Comparison of ENCODE assay signal across 11 mouse cellular contexts in the genomic region with DNA sequence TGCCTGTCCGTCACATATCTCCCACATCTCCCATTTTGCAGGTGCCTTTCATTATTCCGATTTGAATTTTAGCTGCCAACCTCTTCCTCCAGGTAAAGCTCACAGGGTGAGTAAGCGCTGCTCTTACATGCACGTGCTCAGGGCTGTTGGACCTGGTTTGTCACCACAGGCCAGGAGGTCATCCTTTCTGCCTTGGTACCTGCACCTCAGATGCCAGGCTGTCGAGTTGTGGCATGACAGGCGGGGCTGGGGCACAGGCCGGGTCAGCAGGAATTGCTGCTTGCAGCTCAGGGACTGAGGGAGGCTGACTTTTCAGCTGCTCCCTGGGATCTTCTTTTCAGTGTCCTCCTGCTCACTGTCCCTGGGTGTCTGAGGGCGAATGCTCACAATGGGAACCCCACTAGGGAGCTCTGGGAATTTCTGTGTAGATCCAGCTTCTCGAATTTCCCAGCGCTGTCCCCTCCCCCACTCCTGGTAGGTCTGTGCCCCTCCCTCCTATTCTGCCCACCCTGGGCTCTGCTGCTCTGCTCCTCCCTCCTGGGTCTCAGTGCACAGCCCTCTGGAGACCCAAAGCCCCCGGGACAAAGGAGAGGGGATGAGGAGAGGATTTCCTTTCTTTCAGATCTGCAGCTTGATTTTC. TPM values are rescaled to one million over a fixed set of nuclear protein-coding genes. Genes with fewer than 3 reads are reported as not detected.
A peak's percentile ranks its signal among the peaks of the same experiment; 100 is the strongest.
DNase-seq lines count a peak whose midpoint lies in the region; ATAC-seq lines count a peak whose summit lies in the region.
"Had no signal": no experiment of that assay in that cellular context is flagged by ENCODE, and none has a peak within 500 bp of the region (broad histone marks: within the 10 kb centered on the region; RNA-seq: fewer than 3 reads in every experiment).

No protein-coding gene starts in this region.

- H3K4me2 ChIP-seq in kidney, embryonic 16.5 days (replicated peaks; ENCODE audit: low read depth, low read length) = 0 out of 2 replicates have a peak overlapping the region, but pooled peaks have one; percentile 4
- peak overlapping the region; percentile 18; the same call in 1 of the 2 replicates for H3K4me2 ChIP-seq in hindbrain, embryonic 12.5 days (replicated peaks)
- peak overlapping the region; percentile 24; the same call in 1 of the 2 replicates for H3K4me2 ChIP-seq in neural tube, embryonic 12.5 days (replicated peaks)
- H3K4me2 ChIP-seq: liver, embryonic 13.5 days; stomach, embryonic 15.5 days had no signal

- H3K4me1 ChIP-seq in kidney, embryonic 16.5 days (ENCODE audit: insufficient read depth, low read length) = peaks cover 40% of the 10 kb centered on the region
- peaks cover 24% of the 10 kb centered on the region for H3K4me1 ChIP-seq in hindbrain, embryonic 12.5 days
- peaks cover 16% of the 10 kb centered on the region for H3K4me1 ChIP-seq in neural tube, embryonic 12.5 days

- H3K4me3 ChIP-seq in kidney, embryonic 16.5 days (ENCODE audit: low read length) = no peak overlapping the region
- H3K4me3 ChIP-seq in hindbrain, embryonic 12.5 days = no peak overlapping the region
- H3K4me3 ChIP-seq in neural tube, embryonic 12.5 days = no peak overlapping the region
- H3K4me3 ChIP-seq: liver, embryonic 13.5 days; stomach, embryonic 15.5 days had no signal

- 30% methylated on average over 11 of the region's 11 CpGs for WGBS in kidney, embryonic 16.5 days
- WGBS in hindbrain, embryonic 12.5 days = 14% methylated on average over 11 of the region's 11 CpGs
- WGBS in neural tube, embryonic 12.5 days = 19% methylated on average over 11 of the region's 11 CpGs

- no peak for DNase-seq in kidney, adult 18-20 months
- peak; percentile 74 for DNase-seq in embryo, embryonic 10 days (ENCODE audit: low spot score)
- no peak for DNase-seq in layer of hippocampus, postnatal 14 days (ENCODE audit: low spot score in 2 of 2)
- DNase-seq in layer of hippocampus, postnatal 10 days (ENCODE audit: low spot score in 2 of 2) = no peak
- DNase-seq: gastrocnemius, postnatal 36 days; liver, embryonic 13.5 days had no signal

- H3K9ac ChIP-seq in kidney, embryonic 16.5 days (replicated peaks; ENCODE audit: low read length) = no peak overlapping the region; the same call in 1 of the 2 replicates
- H3K9ac ChIP-seq in hindbrain, embryonic 12.5 days = no peak overlapping the region
- H3K9ac ChIP-seq in neural tube, embryonic 12.5 days = no peak overlapping the region
- H3K9ac ChIP-seq: liver, embryonic 13.5 days; stomach, embryonic 15.5 days had no signal

- H3K36me3 ChIP-seq in kidney, embryonic 16.5 days (ENCODE audit: insufficient read depth, low read length) = no peaks in the 10 kb centered on the region
- no peaks in the 10 kb centered on the region for H3K36me3 ChIP-seq in hindbrain, embryonic 12.5 days
- no peaks in the 10 kb centered on the region for H3K36me3 ChIP-seq in neural tube, embryonic 12.5 days
- H3K36me3 ChIP-seq: liver, embryonic 13.5 days; stomach, embryonic 15.5 days had no signal

- no peak; the same call in 1 of the 2 replicates for ATAC-seq in kidney, embryonic 16.5 days (ENCODE audit: low FRiP score, low TSS enrichment)
- ATAC-seq in hindbrain, embryonic 12.5 days (ENCODE audit: low FRiP score) = no peak
- 0 out of 2 replicates have a peak, but pooled peaks have one; percentile 3 for ATAC-seq in neural tube, embryonic 12.5 days (ENCODE audit: low FRiP score, low read depth)
- ATAC-seq in granulocyte monocyte progenitor cell, adult 5-6 weeks (replicated peaks; ENCODE audit: poor library complexity, severe bottlenecking) = no peak

- peaks cover 4% of the 10 kb centered on the region; the same call in 1 of the 2 replicates for H3K27me3 ChIP-seq in kidney, embryonic 16.5 days (ENCODE audit: insufficient read depth, low read length)
- H3K27me3 ChIP-seq in hindbrain, embryonic 12.5 days = peaks cover 19% of the 10 kb centered on the region
- peaks cover 13% of the 10 kb centered on the region; the same call in 1 of the 2 replicates for H3K27me3 ChIP-seq in neural tube, embryonic 12.5 days (replicated peaks)

- H3K27ac ChIP-seq in kidney, embryonic 16.5 days (ENCODE audit: low read length) = no peak overlapping the region
- H3K27ac ChIP-seq in hindbrain, embryonic 12.5 days = no peak overlapping the region
- H3K27ac ChIP-seq in neural tube, embryonic 12.5 days = no peak overlapping the region
- H3K27ac ChIP-seq: liver, embryonic 13.5 days; stomach, embryonic 15.5 days had no signal

- H3K9me3 ChIP-seq in kidney, embryonic 16.5 days (ENCODE audit: low read length) = no peaks in the 10 kb centered on the region
- H3K9me3 ChIP-seq in hindbrain, embryonic 12.5 days (replicated peaks) = no peaks in the 10 kb centered on the region
- no peaks in the 10 kb centered on the region for H3K9me3 ChIP-seq in neural tube, embryonic 12.5 days
- H3K9me3 ChIP-seq: liver, embryonic 13.5 days; stomach, embryonic 15.5 days had no signal

RNA-seq across cellular contexts. Expression of a gene that starts 3.2 kb away (rescaled TPM):
- polyA plus RNA-seq in kidney, embryonic 16.5 days (2015; fragmentation: Nextera tagmentation; extraction: Ambion mirVana) = 71.2 and 110 TPM in 2 replicates
- polyA plus RNA-seq in hindbrain, embryonic 12.5 days (2016; fragmentation: Nextera tagmentation; extraction: Ambion mirVana) = 5.5 and 7.3 TPM in 2 replicates
- polyA plus RNA-seq in neural tube, embryonic 12.5 days (2016; fragmentation: Nextera tagmentation; extraction: Ambion mirVana) = 5.1 and 6.3 TPM in 2 replicates
- total RNA-seq in layer of hippocampus, postnatal 14 days (2021) = 10 to 100 TPM; 11.9 to 14.2 TPM
- total RNA-seq in layer of hippocampus, postnatal 10 days (2021) = 10 to 100 TPM in 1 of 2 experiments, 1 to 10 TPM in 1; 9.1 to 10.1 TPM
- 0.17 and 0.92 TPM in 2 replicates for total RNA-seq in granulocyte monocyte progenitor cell, adult 5-6 weeks (2014; fragmentation: Nextera tagmentation)
- total RNA-seq in granulocyte monocyte progenitor cell, adult 5-6 weeks (2017) = 3.1 and 4.3 TPM in 2 replicates

RNA-seq across cellular contexts. Expression of a gene that starts 57.8 kb away (rescaled TPM):
- polyA plus RNA-seq in kidney, embryonic 16.5 days (2015; fragmentation: Nextera tagmentation; extraction: Ambion mirVana) = 6.5 and 6.9 TPM in 2 replicates
- polyA plus RNA-seq in hindbrain, embryonic 12.5 days (2016; fragmentation: Nextera tagmentation; extraction: Ambion mirVana) = 8.4 and 8.7 TPM in 2 replicates
- polyA plus RNA-seq in neural tube, embryonic 12.5 days (2016; fragmentation: Nextera tagmentation; extraction: Ambion mirVana) = 6.9 and 7.7 TPM in 2 replicates
- 1 to 10 TPM; 2.8 to 3.2 TPM for total RNA-seq in layer of hippocampus, postnatal 14 days (2021)
- 1 to 10 TPM; 3.6 to 3.7 TPM for total RNA-seq in layer of hippocampus, postnatal 10 days (2021)
- 9.5 and 11.5 TPM in 2 replicates for total RNA-seq in granulocyte monocyte progenitor cell, adult 5-6 weeks (2014; fragmentation: Nextera tagmentation)
- total RNA-seq in granulocyte monocyte progenitor cell, adult 5-6 weeks (2017) = 10.1 and 11.3 TPM in 2 replicates
